Mouse (Mus musculus): Measurements from ENCODE around the gene Hspb2. TPM values are rescaled to one million over a fixed set of nuclear protein-coding genes. Genes with fewer than 3 reads are reported as not detected.

Hspb2 gene
- polyA plus RNA-seq, 1 experiment: 1.6 TPM

- TF ChIP-seq CTCF (IDR thresholded peaks at IDR 0.05; ENCODE audit: borderline replicate concordance, insufficient read depth, low read length) (no peak), POLR2A (IDR thresholded peaks at IDR 0.05; ENCODE audit: low read depth, low read length) (peak; percentile 77)
- Histone ChIP-seq H3K4me3 (ENCODE audit: insufficient read depth, low read length) (peak overlapping the region; percentile 43), H3K4me1 (ENCODE audit: control insufficient read depth, insufficient read depth, low read length) (peaks cover 12% of the 10 kb centered on the region), H3K27ac (ENCODE audit: insufficient read depth, low read length) (peak overlapping the region; percentile 90)
Measured at GRCm38 (mm10) chr9:50752784-50753615, 846 bp upstream of the Hspb2 start.

GRCm38 (mm10) chr9:50751323-50751722 lies 831 bp downstream of the Hspb2 start, which contains the start of gene Cryab:
Gene Cryab (plus strand): TSS chr9:50751325.
- TF ChIP-seq POLR2A (IDR thresholded peaks at IDR 0.05; ENCODE audit: low read depth, low read length) (no peak), CTCF (IDR thresholded peaks at IDR 0.05; ENCODE audit: borderline replicate concordance, insufficient read depth, low read length) (no peak)
- H3K4me1 ChIP-seq (ENCODE audit: control insufficient read depth, insufficient read depth, low read length): peaks cover 12% of the 10 kb centered on the region
- H3K4me3 ChIP-seq (ENCODE audit: insufficient read depth, low read length): no peak within 1 kb of the TSS
- H3K27ac ChIP-seq (ENCODE audit: insufficient read depth, low read length): peak within 1 kb of the TSS; percentile 90

DNA sequence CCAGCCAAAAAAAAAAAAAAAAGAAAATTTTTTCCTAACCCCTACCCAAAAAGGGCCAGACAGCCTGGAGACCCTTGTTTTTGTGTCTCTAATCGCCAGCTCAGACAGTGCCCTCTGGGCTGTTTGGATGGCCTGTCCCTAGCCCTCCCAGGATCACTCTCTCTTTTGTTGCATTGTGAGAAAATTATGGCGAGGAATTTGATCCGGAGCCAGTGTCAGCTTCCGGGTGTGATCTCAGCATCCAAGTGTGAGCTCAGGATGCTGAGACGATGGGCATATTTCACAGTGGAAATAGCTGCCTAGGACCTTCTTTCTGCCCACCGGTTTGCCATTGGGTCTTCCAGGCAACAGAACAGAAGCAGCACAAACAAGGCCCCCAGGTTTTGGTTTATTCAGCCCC lies 1.4 kb downstream of the Hspb2 start:
- Histone ChIP-seq H3K4me3 (ENCODE audit: insufficient read depth, low read length) (no peak overlapping the region), H3K27ac (ENCODE audit: insufficient read depth, low read length) (no peak overlapping the region), H3K4me1 (ENCODE audit: control insufficient read depth, insufficient read depth, low read length) (peaks cover 10% of the 10 kb centered on the region)
- TF ChIP-seq CTCF (IDR thresholded peaks at IDR 0.05; ENCODE audit: borderline replicate concordance, insufficient read depth, low read length) (no peak), POLR2A (IDR thresholded peaks at IDR 0.05; ENCODE audit: low read depth, low read length) (no peak)

DNA sequence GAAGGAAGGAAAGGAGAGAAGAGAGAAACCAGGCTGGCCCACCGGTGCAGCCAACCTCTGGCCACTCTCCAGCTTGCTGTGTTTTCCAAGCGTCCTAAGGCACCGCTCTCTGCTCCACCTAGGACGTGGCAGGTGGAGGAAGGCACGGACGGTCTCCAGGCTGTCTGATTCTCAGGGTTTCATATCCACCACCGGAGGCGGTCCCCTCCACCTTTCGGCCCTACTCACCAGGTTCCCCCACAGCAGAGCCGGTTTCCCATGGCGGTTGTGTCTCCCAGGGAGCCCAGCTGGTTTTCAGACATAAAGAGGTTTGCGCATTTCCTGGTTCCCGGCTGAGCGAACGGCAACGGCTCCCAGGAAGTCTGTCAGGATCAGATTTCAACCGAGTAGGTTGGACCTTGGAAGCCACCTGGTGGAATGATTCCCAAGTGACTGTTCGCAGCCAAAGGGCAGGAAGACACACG lies 5.9 kb downstream of the Hspb2 start, which contains the start of gene 2310030G06Rik:
2310030G06Rik (minus strand) TSS at position 323 of the 464 bp plus-strand sequence.
- no peak within 1 kb of the TSS for H3K27ac ChIP-seq (ENCODE audit: insufficient read depth, low read length)
- TF ChIP-seq POLR2A (IDR thresholded peaks at IDR 0.05; ENCODE audit: low read depth, low read length): 0 out of 2 replicates have a peak, but pooled peaks have one; percentile 29
- no peak for TF ChIP-seq CTCF (IDR thresholded peaks at IDR 0.05; ENCODE audit: borderline replicate concordance, insufficient read depth, low read length)
- peak within 1 kb of the TSS; percentile 36 for H3K4me3 ChIP-seq (ENCODE audit: insufficient read depth, low read length)
- peaks cover 4% of the 10 kb centered on the region; the same call in 1 of the 2 replicates for H3K4me1 ChIP-seq (ENCODE audit: control insufficient read depth, insufficient read depth, low read length)

- Histone ChIP-seq H3K4me1 (ENCODE audit: control insufficient read depth, insufficient read depth, low read length) (peaks cover 4% of the 10 kb centered on the region; the same call in 1 of the 2 replicates), H3K27ac (ENCODE audit: insufficient read depth, low read length) (no peak overlapping the region), H3K4me3 (ENCODE audit: insufficient read depth, low read length) (peak overlapping the region; percentile 36)
- TF ChIP-seq CTCF (IDR thresholded peaks at IDR 0.05; ENCODE audit: borderline replicate concordance, insufficient read depth, low read length) (no peak), POLR2A (IDR thresholded peaks at IDR 0.05; ENCODE audit: low read depth, low read length) (no peak)
Measured at GRCm38 (mm10) chr9:50745806-50746205, 6.3 kb downstream of the Hspb2 start.

GRCm38 (mm10) chr9:50742744-50743143 lies 9.4 kb downstream of the Hspb2 start:
- Histone ChIP-seq H3K4me3 (ENCODE audit: insufficient read depth, low read length) (no peak overlapping the region), H3K27ac (ENCODE audit: insufficient read depth, low read length) (no peak overlapping the region), H3K4me1 (ENCODE audit: control insufficient read depth, insufficient read depth, low read length) (no peaks in the 10 kb centered on the region; the same call in 1 of the 2 replicates)
- TF ChIP-seq POLR2A (IDR thresholded peaks at IDR 0.05; ENCODE audit: low read depth, low read length) (no peak), CTCF (IDR thresholded peaks at IDR 0.05; ENCODE audit: borderline replicate concordance, insufficient read depth, low read length) (no peak)

DNA sequence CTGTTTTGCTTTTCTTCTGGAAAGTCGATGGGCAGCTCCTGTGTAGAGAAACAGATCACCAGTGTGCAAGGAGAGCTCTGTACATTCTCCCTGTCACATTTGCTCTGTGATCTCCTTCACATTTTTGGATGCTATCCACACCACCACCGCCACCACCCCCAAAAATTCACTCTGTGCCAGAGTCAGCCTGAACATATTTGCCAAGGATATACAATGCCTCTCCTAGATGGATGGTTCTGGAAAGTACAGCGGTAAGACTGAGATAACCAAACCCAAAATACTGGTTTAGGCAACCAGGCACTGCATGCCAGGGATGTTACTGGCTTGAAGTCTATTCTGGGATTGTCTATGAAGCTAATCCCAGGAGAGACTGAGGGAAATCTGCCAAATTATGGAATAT lies 9.9 kb downstream of the Hspb2 start:
- Histone ChIP-seq H3K27ac (ENCODE audit: insufficient read depth, low read length) (no peak overlapping the region), H3K4me3 (ENCODE audit: insufficient read depth, low read length) (no peak overlapping the region), H3K4me1 (ENCODE audit: control insufficient read depth, insufficient read depth, low read length) (no peaks in the 10 kb centered on the region; the same call in 1 of the 2 replicates)
- TF ChIP-seq CTCF (IDR thresholded peaks at IDR 0.05; ENCODE audit: borderline replicate concordance, insufficient read depth, low read length) (no peak), POLR2A (IDR thresholded peaks at IDR 0.05; ENCODE audit: low read depth, low read length) (no peak)

DNA sequence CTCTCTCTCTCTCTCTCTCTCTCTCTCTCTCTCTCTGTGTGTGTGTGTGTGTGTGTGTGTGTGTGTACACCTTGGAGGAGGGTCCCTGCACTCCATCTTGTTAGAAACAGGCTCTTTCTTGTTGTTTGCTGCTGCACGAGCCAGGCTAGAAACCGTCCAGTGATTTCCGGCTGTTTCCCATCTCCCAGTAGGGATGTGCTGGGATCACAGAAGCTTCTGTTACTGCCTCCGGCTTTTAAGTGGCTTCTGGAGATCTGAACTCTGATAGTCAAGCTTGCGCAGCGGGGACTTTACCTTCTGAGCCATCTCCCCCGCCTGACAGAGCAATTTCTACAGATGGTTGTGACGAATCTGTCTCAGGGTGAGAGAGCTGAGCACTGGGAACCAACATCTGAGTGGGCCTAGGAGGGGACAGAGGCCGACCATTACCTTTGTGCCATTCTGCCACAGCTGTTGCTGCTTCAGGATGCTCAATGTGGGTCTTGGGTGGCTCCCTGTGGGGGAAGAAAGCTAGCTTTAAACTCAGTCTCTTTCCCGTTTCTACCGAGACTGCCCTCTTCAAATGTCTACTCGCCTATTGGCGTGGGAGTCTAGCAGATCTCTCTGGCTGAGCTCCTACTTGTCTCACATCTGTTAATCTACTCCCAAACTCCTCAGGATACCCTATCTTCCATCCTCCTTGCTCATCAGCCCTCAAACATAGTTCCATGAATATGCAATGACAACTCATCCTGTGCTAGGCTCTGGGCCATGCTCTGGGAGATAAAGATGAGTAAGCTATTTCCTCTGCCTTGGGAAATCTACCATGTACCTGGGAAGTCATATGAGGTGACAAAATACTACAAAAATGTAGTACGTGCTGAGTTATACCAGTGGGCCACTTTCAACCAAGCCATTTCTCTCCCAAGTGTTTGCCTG lies 11.0 kb downstream of the Hspb2 start:
- no peak overlapping the region for H3K4me3 ChIP-seq (ENCODE audit: insufficient read depth, low read length)
- H3K4me1 ChIP-seq (ENCODE audit: control insufficient read depth, insufficient read depth, low read length): no peaks in the 10 kb centered on the region; the same call in 1 of the 2 replicates
- no peak overlapping the region for H3K27ac ChIP-seq (ENCODE audit: insufficient read depth, low read length)
- TF ChIP-seq POLR2A (IDR thresholded peaks at IDR 0.05; ENCODE audit: low read depth, low read length) (no peak), CTCF (IDR thresholded peaks at IDR 0.05; ENCODE audit: borderline replicate concordance, insufficient read depth, low read length) (no peak)
